Mouse (Mus musculus): Measurements from ENCODE around the gene Defa22.
"Not testable (repeated sequence)": the region's sequence is repeated elsewhere in the genome, so short reads cannot be mapped to it uniquely, and the experiment has no call there.

- not testable (repeated sequence) for TF ChIP-seq CTCF (IDR thresholded peaks at IDR 0.05; ENCODE audit: borderline replicate concordance, control insufficient read depth, extremely low read depth, insufficient read depth, low read length, poor library complexity); POLR2A (IDR thresholded peaks at IDR 0.05; ENCODE audit: control insufficient read depth, extremely low read depth, insufficient read depth, low read length, poor library complexity)
Measured at GRCm38 (mm10) chr8:21191314-21191713, 29.2 kb downstream of the Defa22 start, which contains the start of gene Defa31.

All from thymus, adult 2 months (tissue).